Mouse (Mus musculus): Measurements from ENCODE around the gene Vipr1.

Gene Vipr1

DNA sequence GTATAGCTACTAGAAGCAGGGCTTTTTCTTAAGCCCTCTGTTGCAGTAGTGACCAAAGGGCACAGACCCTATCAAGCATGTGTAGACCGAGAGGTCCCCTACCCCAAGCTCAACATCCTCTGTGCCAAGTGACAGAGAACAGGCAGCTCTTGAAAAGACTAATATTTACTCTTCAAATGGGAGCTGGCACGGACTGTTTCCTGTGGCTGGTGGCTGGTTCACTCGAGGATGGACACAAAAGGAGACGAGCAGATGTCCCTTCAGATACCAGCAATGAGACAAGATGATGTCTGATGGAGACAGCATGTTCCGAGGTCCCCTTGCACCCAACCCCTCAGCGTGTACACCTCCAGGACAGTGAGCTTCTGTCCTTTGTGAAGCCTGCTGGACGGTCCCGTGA, 35.0 kb downstream of the Vipr1 start:
- no peak for DNase-seq (ENCODE audit: low spot score)

DNA sequence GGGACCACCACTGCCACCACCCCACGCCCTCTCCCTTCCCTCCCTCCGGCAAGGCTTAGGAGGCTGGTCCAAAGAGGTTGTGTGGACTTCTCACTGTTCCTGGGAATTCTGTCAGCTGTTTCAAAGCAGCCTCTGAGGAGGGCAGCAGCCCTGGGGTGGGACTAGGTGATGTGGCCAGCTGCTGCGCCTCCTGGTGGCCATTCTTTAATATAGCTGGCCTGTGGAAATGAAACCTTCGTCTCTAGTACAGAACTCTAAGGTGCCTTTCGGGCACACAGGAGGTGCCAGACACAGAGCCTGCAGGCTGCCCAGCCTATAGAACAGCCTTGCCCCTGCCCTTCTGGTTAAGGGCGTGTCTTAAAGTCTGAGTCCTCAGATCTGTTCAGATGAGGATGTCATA, 37.0 kb downstream of the Vipr1 start:
- DNase-seq (ENCODE audit: low spot score): peak; percentile 86

DNA sequence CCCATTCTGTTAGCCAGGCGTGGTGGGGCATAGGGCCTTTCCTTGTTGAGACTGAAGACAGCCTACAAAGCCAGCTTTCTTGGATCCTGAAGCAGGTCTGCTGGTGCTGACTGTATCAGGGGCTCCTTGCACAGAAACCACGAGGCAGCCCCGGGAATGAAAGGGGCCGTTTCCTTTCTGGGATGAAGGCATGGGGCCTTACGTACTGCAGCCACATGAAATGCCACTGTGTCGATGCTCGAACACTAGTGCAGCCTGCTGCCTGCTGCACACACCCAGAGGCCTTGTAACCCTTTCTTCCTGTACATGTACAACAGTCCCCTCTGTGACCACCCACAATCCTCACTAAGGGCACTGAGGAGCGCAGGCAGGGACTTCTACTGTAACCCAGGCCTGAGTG, 38.7 kb downstream of the Vipr1 start:
- no peak for DNase-seq (ENCODE audit: low spot score)

DNA sequence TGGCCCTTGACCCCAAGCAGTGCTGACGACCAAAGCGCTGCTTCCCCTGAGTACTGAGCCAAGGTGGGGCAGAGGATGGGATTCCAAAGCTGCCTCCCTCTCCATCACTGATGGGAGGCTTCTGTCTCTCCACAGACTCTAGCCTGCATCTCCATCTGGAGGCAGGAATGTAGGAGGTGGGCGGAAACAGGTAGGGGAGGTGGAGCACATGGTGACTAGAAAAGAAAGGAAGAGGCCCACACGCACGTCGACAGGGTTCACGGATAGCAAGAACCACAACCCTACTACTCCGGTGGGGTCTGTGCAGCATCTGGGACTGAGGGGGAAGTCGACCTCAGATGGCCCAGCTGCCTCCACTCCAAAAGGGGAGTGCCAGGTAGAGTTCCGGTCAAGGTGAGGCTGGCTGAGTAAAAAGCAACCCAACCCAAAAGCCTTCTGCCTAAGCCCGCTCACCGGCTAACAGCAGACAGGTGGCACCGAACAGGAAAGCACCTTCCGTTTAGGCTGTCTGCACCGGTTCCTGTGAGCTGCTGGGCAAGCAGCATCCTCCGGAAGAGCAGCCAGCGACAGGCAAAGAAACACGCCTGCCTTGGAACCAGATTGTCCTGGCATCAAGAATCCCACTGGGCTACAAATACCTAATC, 39.6 kb downstream of the Vipr1 start:
- DNase-seq (ENCODE audit: low spot score): no peak

DNA sequence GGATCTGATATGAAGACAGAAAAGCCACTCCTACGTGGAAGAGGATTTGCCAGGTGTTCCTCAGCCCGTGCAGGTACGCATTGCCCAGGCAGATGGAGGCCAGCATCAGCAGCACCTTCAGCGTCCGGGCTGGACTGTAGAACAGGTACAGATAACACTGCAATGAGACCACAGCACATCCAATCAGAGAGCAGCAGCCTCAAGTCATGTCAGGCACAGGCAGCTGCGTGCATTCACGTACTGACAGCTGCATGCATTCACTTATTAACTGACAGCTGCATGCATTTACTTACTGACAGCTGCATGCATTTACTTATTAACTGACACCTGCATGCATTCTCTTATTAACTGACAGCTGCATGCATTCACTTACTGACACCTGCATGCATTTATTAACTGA, 42.2 kb downstream of the Vipr1 start:
- DNase-seq (ENCODE audit: low spot score): no peak

DNA sequence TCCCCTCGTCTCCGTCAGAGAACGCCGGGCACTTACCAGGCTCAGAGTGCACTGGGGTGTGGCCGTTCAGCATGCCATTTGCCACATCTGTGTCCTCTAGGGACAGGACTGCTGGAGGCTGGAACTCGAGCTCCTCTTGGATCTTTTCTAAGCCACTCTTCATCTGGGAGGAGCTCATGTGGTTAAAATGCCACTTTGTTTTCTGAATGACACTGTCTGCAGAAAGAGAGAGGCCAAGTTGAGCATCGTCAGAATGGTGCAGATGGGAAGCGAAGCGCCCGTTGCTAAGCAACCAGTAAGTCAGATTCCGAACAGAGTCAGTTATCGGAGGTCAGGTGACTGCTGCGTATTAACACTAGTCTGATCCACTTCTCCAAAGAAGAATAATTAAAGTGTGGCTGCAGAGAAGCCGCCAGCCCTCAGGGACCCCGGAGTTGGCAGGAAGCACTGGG, 47.7 kb downstream of the Vipr1 start:
- peak; percentile 81 for DNase-seq (ENCODE audit: low spot score)

DNA sequence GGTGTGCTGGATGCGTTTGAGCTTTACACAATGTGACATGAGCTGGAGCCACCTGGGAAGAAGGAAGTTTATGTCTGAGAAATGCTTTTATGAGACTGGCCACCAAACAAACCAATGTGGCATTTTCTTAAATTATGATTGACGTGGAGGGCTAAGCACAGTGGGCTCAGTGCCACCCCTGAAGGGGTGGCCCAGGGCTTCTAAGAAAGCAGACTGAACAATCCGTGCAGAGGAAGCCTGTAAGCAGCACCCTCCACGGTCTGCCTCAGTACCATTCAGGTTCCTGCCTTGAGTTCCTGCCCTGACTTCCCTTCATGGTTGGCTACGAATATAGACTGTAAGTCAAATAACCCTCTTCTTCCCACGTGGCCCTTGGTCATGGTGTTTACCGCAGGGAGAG, 48.2 kb downstream of the Vipr1 start:
- DNase-seq (ENCODE audit: low spot score): no peak

DNA sequence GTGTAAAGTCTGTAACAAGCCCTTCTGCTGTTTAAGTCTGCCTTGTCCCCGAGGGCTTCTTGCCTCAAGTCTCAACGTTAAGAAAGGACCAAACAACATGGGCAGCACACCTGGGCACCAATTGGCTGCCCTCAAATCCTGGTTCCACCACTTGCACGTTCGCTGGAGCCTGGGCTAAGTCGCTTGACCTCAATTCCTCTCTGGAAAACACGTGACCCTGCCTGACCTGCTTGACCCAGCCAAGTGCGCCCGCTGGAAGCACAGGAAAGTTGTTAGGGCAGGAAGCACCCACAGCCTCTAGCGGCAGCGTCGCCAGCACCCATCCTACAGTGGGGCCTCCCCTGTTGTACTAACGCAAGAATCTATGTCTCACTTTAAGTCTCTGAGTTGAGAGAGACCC, 52.2 kb downstream of the Vipr1 start:
- no peak for DNase-seq (ENCODE audit: low spot score)

DNA sequence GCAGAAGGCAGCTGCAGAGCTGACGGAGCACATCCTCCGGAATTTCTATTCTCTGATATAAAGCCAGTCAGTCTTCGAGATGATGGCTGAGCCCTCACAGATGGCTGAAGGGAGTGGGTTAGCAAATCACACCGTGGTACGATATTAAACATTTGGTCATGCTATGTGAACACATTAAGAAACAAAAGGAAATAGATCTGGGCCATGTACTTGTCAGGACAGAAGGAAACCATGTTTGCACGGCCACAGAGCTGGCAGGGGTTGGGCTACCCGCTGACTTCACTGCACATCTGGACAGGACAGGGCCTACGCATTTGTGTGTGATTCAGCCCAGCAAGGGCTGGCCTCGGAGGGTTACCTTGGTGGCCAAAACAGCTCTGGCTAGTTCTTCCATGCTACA, 54.1 kb downstream of the Vipr1 start:
- no peak for DNase-seq (ENCODE audit: low spot score)

DNA sequence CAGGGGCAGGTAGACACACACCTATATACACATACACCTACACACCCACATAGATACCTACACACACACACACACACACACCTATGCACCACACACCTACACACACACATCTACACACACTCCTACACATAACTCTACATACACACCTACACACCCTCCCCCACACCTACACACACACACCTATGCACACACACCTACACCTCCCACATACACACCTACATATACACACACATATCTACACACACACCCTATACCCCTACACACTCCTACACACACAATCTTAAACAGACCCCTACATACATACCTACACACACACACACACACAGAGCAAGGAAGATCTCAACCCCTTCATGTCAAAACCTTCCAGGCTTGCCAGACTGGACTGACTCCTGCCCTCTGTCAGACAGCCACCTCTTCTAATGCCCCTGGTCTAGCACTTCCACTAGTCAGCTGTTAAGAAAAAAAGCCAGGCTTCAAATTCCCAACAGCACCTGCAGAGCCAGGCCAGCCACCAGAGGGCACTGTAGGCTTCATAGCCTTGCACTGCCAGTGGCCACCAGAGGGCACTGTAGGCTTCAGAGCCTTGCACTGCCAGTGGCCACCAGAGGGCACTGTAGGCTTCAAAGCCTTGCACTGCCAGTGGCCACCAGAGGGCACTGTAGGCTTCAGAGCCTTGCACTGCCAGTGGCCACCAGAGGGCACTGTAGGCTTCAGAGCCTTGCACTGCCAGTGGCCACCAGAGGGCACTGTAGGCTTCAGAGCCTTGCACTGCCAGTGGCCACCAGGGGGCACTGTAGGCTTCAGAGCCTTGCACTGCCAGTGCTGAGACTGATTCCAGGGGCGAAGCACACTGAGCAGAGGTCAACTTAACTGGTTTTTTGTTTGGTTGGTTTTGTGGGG, 54.9 kb downstream of the Vipr1 start:
- DNase-seq (ENCODE audit: low spot score): peak; percentile 66

DNA sequence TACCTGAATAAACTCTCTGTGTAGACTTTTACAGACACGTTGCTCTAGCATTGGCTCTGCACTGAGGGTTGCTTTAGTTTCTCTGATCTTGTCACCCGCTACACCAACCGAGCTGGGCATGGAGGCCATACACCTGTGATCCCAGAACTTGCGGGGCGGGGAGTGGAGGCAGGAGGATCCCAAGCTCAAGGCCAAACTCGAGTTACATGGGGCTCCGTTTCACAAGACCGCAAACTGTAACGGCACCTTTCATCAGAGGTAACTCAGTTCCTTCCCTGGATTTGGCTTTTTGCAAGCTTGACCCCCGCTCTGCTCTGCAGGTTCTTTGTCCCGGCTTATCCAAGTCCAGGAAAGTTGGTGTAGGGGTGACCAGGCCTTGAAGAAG, 61.7 kb downstream of the Vipr1 start:
- DNase-seq (ENCODE audit: low spot score): no peak

DNA sequence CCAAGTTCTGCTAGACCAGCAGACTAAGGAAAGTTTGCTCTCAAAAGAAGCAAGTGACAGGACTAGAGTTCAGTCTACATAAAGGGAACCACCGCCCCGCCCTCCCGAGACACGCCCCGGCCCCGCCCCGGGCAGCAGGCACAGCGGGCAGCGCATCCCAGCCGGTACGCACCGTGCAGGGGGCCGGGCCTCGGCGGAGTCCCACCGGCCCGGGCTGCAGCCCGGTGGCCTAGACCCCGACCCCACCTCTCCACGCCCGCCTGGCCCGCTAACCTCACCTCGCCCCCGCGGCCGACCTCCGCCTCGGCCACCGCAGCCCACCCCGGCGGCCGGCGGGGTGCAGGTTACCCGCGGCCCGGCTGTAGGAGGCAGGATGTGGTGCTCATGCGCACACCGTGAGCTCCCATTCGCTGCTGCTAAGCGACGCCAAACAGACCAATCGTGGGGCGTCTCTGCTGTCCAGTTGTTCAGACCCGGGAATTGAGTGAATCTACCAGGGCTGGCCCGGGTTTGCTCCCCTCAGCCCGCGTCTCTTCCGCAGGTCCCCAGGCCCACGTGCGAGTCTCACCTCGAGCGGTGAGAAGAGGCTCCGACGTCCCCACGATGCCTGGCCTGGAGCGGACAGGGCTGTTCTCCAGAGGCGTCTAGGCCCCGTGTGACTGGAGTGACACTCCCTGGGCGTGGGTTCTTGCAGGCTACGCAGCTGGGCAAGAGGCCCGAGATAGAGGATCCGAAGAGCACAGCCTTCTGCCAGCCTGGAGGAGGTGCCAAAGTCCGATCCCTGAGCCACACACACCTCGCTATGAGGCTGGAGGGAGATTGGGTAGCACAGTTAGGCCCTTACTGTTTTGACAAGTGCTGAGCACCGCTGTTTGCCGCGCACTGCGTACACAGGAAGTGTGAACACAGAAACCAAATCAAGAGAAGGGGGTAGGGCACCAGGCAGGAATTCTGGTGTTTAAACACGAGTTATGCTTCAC, 62.4 kb downstream of the Vipr1 start, which contains the start of gene Sec22c:
Sec22c (minus strand) TSS at position 845 of the 980 bp plus-strand sequence.
- peak; percentile 93 for DNase-seq (ENCODE audit: low spot score)

DNA sequence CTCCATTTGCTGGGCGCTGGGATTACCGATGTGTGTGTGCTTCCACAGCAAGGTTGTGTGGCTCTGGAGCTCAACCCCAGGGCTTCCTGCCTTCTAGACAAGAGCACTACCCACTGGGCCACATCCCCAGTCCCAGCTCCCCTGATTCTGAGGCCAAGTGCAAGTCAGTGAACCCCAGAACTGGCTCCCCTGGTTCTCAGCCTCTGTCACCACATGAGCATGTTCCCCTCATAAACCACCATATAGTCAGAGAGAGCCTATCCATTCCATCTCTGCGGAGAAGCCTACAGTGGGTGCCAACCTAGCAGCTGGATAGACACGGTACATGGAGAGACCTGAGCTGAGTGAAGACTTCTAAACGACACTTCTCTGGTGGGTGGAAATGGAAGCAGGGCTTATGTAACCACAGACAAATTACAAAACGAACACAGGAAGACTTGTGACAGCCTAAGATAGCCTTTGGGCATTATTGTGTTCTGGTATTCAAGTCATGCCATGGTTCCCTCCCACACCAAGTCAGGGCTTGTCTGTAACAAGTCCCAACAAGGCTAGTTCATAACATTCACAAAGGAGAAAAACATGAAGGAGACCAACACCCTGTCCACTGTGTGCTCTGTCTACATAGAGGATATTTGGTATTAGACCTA, 63.6 kb downstream of the Vipr1 start:
- DNase-seq (ENCODE audit: low spot score): no peak

DNA sequence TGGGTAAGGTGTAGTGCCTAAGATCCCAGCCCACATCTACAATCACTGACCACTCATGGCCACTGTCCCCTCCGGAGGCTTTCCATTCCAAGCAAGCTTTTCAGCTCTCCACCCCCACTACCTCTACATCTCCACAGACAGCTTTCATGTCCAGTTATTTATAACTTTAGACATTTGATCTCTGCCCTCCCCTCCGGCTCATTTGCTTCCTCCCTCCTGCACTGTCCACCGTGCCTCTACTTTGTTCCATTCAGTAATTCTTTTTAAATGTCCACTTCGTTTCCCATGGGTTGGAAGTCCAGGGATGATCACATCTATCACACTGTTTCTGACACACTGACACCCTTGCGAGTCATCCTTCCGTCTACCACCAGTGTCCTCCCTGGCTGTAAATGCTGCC, 65.3 kb downstream of the Vipr1 start:
- DNase-seq (ENCODE audit: low spot score): no peak

DNA sequence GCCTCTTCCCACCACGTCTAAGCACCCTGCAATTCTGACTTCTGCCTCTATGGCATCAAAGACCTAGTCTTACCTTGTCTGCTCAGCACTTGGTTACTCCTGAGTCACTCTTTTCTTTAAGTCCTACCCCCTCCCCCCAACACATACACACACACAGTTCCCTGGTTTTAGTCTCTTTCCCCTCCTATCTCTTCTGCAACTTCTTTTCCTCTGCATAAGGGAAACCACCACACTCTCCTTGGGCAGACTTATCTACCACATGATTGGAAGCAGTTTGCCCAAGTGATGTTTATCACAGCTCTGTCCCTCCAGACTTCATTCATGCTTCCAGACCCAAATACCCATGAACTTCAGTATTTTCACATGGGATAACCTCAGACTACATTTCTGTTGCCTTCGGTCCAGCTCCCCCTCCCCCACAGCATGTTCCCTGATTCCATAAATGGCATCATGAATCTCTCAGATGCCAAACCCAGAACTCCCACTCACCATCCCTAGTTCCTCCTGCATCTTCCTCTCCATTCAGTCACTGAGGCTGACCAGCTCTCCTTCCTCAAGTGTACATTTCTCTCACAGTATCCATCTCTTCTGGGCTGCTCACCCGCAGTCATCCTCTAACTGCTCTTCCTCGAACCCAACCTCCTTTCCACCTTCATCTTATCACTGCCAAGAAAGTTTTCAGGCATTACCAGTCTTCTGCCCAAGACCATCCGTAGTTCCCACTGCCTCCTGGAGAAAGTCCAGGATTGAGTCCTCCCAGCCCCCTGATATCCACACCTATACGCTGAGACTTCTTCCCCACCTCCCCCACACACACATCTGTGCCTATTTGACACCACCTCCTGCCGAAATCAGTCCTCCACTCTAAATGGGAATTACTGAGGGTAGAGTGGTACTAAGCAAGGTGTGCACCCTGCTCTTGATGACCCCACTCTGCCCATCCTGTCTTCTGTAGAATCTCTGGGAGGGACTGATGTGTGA, 66.3 kb downstream of the Vipr1 start:
- DNase-seq (ENCODE audit: low spot score): no peak

DNA sequence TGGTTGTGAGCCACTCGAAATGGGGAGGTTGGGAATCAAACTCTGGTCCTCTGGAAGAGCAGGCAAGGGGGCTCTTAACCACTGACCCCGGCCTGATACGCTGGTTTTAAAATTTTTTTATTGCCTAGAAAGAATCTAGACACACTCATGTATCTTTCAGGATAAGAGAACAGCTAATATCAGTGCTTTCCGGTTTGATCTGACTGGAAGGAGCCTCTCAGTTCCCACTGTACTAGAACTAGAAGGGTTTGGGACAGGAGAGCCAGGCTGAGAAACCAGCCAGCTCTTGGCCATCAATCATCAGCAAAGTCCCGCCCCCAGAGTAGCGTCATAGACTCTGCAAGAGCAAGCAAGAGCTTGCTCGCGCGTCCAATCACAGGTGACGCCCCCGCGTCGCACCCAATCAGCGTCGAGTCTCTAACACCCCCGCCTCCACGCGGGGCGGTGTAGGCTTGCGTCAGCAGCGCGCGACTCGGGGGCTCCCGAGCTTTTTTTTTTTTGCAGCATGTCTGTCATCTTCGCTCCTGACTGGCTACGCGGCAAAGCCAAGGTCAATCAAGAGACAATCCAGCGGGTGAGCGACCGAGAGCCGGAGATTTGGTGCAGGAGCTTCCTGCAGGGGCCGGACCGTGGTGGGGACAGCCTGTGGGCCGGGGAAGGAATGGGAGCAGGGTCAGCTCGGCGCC, 67.5 kb downstream of the Vipr1 start, which contains the start of gene Ss18l2:
Ss18l2 (plus strand) TSS at position 432 of the 686 bp plus-strand sequence.
- peak; percentile 99 for DNase-seq (ENCODE audit: low spot score)

DNA sequence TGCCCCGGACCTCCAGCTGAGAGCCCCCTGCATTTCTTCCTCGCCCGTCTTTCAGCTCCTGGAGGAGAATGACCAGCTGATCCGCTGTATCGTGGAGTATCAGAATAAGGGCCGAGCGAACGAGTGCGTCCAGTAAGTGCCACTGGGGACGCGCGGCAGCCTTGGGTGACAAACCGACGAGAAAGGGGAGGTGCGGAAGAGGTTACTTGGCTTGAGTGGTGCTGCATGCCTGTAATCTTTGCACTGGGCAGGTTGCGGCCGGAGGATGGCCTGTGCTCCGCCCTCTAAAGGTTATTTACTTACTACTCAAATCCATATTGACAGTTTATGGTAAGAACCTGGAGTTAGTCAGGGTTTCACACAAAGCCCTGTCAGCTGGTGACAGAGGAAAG, 68.1 kb downstream of the Vipr1 start:
- no peak for DNase-seq (ENCODE audit: low spot score)

DNA sequence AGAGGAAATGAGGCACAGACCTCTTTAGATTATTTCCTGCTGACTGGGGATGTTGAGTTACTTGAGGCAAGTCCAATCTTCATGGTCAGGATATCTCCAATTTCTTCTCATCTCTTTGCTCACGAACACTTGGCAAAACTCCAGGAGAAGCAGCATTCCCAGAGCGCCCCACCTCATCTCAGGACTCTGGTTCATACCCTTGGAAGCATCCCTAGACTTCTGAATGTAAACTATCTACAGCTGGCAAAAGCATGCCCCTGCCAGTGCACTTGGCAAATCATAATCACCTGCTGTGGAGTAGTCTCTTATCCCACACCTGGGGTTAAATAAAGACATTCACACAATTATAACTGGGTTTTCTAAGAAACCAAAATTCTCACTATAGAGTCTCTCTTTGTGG, 74.5 kb downstream of the Vipr1 start:
- DNase-seq (ENCODE audit: low spot score): no peak

DNA sequence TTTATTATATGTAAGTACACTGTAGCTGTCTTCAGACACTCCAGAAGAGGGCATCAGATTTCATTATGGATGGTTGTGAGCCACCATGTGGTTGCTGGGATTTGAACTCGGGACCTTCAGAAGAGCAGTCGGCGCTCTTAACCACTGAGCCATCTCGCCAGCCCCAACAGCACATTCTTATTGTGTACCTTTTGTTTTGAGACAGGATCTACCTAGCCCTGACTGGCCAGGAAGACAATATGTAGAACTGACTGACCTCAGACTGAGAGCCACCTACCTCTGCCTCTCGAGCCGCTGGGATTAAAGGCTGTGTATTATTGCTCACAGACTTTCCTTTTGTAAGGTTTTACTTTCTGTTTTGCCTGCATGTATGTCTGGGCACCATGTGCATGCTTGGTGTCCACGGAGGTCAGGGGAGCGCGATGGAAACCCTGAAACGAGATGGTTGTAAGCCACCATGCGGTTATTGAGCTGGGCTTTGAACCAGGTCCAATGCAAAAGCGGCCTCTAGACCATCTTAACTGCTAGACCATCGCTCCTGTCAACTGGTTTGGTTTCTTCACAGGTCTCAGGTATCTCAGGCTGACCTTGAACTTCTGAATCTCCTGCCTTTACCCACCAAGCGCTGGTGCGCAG, 75.7 kb downstream of the Vipr1 start:
- no peak for DNase-seq (ENCODE audit: low spot score)
